Mouse (Mus musculus): ENCODE results near the gene Tbl2. TPM values are rescaled to one million over a fixed set of nuclear protein-coding genes. Genes with fewer than 3 reads are reported as not detected.

Gene Tbl2
- polyA plus RNA-seq (2017; shearing (Covaris generic)): 26.8 TPM

DNA sequence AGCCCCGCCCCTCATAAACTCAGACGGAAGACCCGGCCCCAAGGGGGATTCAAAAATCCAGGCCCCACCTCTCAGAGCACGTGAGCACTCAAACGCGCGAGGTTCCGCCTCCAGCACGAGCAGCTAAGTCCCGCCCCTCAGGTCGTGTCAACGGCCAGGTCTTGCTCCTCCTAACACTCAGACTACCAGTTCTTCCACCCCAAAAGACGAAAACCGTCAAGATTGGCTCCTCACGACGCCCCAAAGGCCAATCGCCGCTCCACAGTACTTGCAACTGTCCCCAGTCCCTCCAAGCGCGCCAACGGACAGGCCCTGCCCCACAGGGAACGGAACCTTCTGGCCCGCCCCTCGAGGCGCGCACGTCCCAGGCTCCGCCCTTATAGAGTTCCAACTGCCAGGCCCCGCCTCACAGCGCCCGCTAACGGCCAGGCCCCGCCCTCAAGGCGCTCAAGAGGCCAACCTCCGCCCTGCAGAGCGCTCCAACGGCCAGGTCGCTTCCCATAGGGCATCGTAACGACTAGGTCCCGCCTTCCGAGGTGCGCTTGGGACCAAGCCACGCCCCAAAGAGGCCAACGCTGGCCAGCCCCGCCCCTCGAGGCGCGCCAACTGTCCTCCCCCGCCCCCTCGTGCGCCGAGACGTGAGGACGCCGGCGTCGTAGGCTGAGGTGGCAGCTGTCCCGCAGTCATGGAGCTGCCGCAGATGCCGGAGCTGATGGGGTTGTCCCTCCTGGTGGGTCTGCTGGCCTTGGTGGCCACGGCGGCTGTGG is at the start of gene Tbl2:
Tbl2 (plus strand) TSS at position 605 of the 767 bp plus-strand sequence.

DNA sequence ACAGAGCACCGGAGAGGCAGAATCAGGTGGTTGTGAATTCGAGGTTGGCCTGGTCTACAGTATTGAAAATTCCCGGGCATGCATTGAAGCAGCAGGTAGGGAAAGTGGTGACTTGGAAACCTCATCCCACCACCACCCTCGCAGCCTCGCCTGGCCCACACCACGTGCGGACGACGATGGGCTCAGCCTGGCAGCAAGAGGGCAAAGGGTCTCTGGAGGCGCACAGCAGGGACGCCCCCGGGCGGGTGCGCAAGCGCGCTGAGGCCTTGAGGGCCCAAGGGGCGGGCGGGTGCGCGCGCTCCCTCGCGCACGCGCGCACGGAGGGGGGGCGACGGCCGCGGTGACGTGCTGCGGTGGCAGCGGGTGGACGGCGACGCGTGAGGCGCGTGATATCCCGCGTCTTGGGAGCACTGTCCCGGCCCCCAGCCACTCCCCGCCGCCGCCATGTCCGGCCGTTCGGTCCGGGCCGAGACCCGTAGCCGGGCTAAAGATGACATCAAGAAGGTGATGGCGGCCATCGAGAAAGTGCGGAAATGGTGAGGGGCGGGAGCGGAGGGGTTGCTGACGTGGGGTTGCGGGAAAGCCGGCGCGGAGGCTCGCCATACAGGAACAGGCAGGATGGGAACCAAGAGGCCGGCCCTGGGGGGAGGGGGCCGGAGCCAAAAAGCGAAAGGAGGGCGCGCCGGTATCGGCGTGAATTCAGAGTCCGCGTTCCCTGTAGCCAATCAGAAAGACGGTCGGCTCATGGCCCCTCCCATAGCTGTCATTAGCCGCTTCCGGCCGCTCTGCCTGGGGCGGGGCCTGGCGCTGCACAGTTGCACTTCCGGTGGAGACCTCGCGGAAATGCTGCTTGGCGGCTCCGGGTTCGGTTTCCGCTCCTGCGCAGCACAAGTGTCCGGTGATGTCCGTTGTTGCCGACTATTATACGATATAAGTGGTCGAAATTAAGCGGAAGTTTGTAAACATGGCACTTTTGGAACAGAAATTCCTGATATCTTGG is 18.9 kb downstream of the Tbl2 start, which contains the start of gene Bcl7b:
Bcl7b (plus strand) TSS at position 221 of the 1,000 bp plus-strand sequence.

GRCm38 (mm10) chr5:135186621-135187348 is 37.3 kb downstream of the Tbl2 start, which contains the start of gene Baz1b:
Gene Baz1b (plus strand): TSS chr5:135187264.

Other genes with a start within 250 kb of the Tbl2 start
- not detected for gene Tmem270, start 242.9 kb upstream of the Tbl2 start, polyA plus RNA-seq (2017; shearing (Covaris generic))
- gene Cldn13, start 234.1 kb upstream of the Tbl2 start, polyA plus RNA-seq (2017; shearing (Covaris generic)): not detected
- 5.6 TPM for gene Mettl27, start 217.3 kb upstream of the Tbl2 start, polyA plus RNA-seq (2017; shearing (Covaris generic))
- gene Cldn4, start 202.7 kb upstream of the Tbl2 start, polyA plus RNA-seq (2017; shearing (Covaris generic)): not detected
- gene Cldn3, start 163.4 kb upstream of the Tbl2 start, polyA plus RNA-seq (2017; shearing (Covaris generic)): not detected
- 74.8 TPM for gene Abhd11, start 140.5 kb upstream of the Tbl2 start, polyA plus RNA-seq (2017; shearing (Covaris generic))
- 7.1 TPM for gene Stx1a, start 126.2 kb upstream of the Tbl2 start, polyA plus RNA-seq (2017; shearing (Covaris generic))
- gene Dnajc30, start 85.5 kb upstream of the Tbl2 start, polyA plus RNA-seq (2017; shearing (Covaris generic)): 9.6 TPM
- gene Bud23, start 84.7 kb upstream of the Tbl2 start, polyA plus RNA-seq (2017; shearing (Covaris generic)): 78.7 TPM
- gene Vps37d, start 71.4 kb upstream of the Tbl2 start, polyA plus RNA-seq (2017; shearing (Covaris generic)): not detected
- gene Mlxipl, start 59.8 kb upstream of the Tbl2 start, polyA plus RNA-seq (2017; shearing (Covaris generic)): not detected
- gene Bcl7b, start 18.6 kb downstream of the Tbl2 start, polyA plus RNA-seq (2017; shearing (Covaris generic)): 125 TPM
- 41.6 TPM for gene Baz1b, start 37.6 kb downstream of the Tbl2 start, polyA plus RNA-seq (2017; shearing (Covaris generic))
- not detected for gene Fzd9, start 101.6 kb downstream of the Tbl2 start, polyA plus RNA-seq (2017; shearing (Covaris generic))
- gene Fkbp6, start 200.4 kb downstream of the Tbl2 start, polyA plus RNA-seq (2017; shearing (Covaris generic)): not detected
- gene Trim50, start 203.6 kb downstream of the Tbl2 start, polyA plus RNA-seq (2017; shearing (Covaris generic)): 0.35 TPM
- 28.8 TPM for gene Nsun5, start 220.3 kb downstream of the Tbl2 start, polyA plus RNA-seq (2017; shearing (Covaris generic))
- gene Pom121, start 244.9 kb downstream of the Tbl2 start, polyA plus RNA-seq (2017; shearing (Covaris generic)): 43.9 TPM